Mouse (Mus musculus): ENCODE data around the gene Clstn2.

Gene Clstn2

GRCm38 (mm10) chr9:97679878-97680277, 353.1 kb downstream of the Clstn2 start:
- in situ Hi-C loops (cut with MboI): no loop called here

- in situ Hi-C loops (cut with MboI): no loop called here
These were observed 353.9 kb downstream of the Clstn2 start for GRCm38 (mm10) chr9:97679106-97679505.

GRCm38 (mm10) chr9:97677075-97677474, 355.9 kb downstream of the Clstn2 start:
- in situ Hi-C loops (cut with MboI): no loop called here

- in situ Hi-C loops (cut with MboI): no loop called here
These were observed 360.3 kb downstream of the Clstn2 start for GRCm38 (mm10) chr9:97672681-97673080.

GRCm38 (mm10) chr9:97672224-97672623, 360.8 kb downstream of the Clstn2 start:
- in situ Hi-C loops (cut with MboI): no loop called here

- in situ Hi-C loops (cut with MboI): no loop called here
These were observed 362.3 kb downstream of the Clstn2 start for GRCm38 (mm10) chr9:97670666-97671065.

- in situ Hi-C loops (cut with MboI): no loop called here
These were observed 372.0 kb downstream of the Clstn2 start for GRCm38 (mm10) chr9:97660989-97661388.

- in situ Hi-C loops (cut with MboI): no loop called here
These were observed 374.2 kb downstream of the Clstn2 start for GRCm38 (mm10) chr9:97658736-97659135.

GRCm38 (mm10) chr9:97648409-97648808, 384.6 kb downstream of the Clstn2 start:
- in situ Hi-C loops (cut with MboI): no loop called here

- in situ Hi-C loops (cut with MboI): no loop called here
These were observed 387.2 kb downstream of the Clstn2 start for GRCm38 (mm10) chr9:97645746-97646145.

- in situ Hi-C loops (cut with MboI): no loop called here
These were observed 390.6 kb downstream of the Clstn2 start for GRCm38 (mm10) chr9:97642396-97642795.

GRCm38 (mm10) chr9:97639967-97640549, 392.9 kb downstream of the Clstn2 start:
- in situ Hi-C loops (cut with MboI): no loop called here

GRCm38 (mm10) chr9:97638683-97639354, 394.2 kb downstream of the Clstn2 start:
- in situ Hi-C loops (cut with MboI): no loop called here

GRCm38 (mm10) chr9:97635351-97635750, 397.6 kb downstream of the Clstn2 start:
- in situ Hi-C loops (cut with MboI): no loop called here

GRCm38 (mm10) chr9:97634831-97635230, 398.1 kb downstream of the Clstn2 start:
- in situ Hi-C loops (cut with MboI): no loop called here

GRCm38 (mm10) chr9:97629180-97629579, 403.8 kb downstream of the Clstn2 start:
- in situ Hi-C loops (cut with MboI): no loop called here

GRCm38 (mm10) chr9:97628361-97628908, 404.5 kb downstream of the Clstn2 start:
- in situ Hi-C loops (cut with MboI): no loop called here

- in situ Hi-C loops (cut with MboI): no loop called here
These were observed 405.1 kb downstream of the Clstn2 start for GRCm38 (mm10) chr9:97627916-97628315.

GRCm38 (mm10) chr9:97610566-97610965, 422.4 kb downstream of the Clstn2 start:
- in situ Hi-C loops (cut with MboI): no loop called here

- in situ Hi-C loops (cut with MboI): no loop called here
These were observed 429.3 kb downstream of the Clstn2 start for GRCm38 (mm10) chr9:97603729-97604128.

GRCm38 (mm10) chr9:97602476-97602875, 430.5 kb downstream of the Clstn2 start:
- in situ Hi-C loops (cut with MboI): no loop called here

GRCm38 (mm10) chr9:97599006-97599405, 434.0 kb downstream of the Clstn2 start:
- in situ Hi-C loops (cut with MboI): no loop called here

GRCm38 (mm10) chr9:97590712-97591111, 442.3 kb downstream of the Clstn2 start:
- in situ Hi-C loops (cut with MboI): no loop called here

Measured in mature B cell (primary cell).